Mouse (Mus musculus) mesoderm, embryonic 11.5 days (tissue): ENCODE measurements around the gene Cmklr1.

Experiments
- DNase-seq: peaks from one replicate; pipeline ENCODE4 v3.0.0-alpha.2; 2012; ENCODE audit warnings: low read depth, low spot score

Cmklr1 gene

GRCm38 (mm10) chr5:113652215-113652614, 2.0 kb upstream of the Cmklr1 start:
- no peak for DNase-seq

DNA sequence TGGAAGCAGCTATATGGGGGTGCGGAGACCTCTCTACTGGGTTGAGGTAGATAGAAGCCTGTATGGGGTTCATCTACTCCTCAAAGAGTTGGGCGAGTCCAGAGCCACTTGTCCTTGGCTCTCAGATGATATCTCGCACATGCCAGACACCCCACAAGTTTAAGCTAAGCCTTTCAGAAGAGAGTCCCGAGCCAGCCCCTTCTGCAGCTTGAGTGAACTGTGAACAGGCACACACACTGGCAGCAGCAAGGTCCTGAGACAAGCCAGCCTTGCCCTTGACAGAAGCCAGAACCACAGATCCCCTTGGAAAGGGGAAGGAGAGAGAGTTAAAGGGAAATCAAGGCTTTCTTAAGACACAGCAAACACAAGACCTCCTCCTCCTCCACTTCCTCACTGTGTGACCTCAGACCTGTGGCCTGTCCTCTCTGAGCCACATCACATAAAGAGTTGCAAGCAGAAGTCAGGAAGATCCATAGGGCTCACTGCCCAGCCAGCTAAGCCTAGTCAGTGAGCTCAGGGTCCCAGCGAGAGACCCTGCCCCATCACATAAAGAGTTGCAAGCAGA, 1.5 kb downstream of the Cmklr1 start:
- no peak for DNase-seq

- no peak for DNase-seq
Observed at GRCm38 (mm10) chr5:113647141-113647540, 3.1 kb downstream of the Cmklr1 start.

DNA sequence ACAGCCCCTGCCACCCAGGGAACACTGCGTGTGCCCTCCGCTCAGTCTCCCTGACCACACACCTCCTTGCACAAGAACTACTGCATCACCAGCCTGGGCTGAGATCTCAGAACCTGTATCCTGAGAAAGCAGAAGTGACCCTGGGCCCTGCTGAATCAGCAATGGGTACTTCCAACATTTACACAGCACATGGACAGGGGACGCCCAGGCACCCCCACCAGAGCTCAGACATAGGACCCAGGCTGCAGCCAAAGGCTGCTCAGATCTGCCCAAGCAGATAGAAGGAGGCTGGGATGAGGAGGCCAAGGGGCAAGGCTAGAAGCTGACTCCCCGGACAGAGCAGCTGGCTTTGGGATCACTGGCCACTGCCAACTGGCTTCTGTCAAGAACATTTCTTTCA, 5.7 kb downstream of the Cmklr1 start:
- no peak for DNase-seq

DNA sequence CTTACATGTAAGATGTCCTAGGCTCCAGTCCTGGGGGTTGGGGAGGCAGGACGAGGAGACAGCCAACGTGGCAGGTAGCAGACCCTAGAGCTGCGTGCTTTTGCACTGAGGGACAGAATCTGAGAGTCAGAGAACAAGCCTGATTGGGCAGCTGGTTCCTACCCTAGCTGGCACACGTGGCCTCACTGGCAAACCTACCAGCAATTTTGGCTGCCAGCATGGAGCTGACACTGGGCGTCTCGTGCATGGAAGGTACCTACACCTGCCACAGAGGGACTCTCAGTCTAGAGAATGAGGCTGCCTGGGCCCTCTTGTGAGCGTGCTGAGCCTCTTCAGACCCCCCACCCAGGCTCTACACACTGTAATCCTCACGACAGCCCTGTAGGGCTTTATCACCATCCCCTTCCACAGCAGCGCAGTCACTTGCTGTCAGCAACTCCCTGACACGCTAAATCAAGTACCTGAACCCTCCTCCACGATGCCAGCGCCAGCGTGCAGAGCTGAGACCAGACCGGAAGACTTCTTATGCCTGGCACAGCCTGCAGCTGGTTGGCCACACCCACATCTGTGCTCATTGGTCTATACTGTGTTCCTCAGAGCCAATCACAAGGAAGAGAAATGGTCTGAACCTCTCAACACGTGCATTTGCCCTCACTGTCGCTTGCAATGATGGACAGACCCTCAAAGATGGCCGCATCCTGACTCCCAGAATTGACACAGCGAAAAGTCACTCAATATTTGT, 6.9 kb downstream of the Cmklr1 start:
- peak; percentile 60 for DNase-seq

DNA sequence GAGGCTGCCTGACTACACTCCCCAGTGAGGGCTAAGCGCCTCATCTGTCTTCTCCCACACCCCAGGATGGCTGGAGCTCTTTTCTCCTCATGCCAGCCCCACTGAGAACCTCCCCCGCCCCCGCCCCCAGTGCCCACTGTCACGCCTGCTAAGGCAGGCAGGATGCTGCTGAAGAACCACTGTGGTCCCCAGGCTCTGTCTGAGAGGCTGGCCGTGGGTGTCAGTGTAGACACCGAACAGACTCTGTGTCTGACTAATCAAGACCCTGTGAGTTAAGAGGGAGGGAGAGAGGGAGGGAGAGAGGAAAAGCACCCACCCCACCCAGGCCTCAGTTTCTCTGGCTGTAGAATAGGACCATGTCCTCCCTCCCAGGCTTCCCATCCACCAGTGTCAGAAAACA, 9.2 kb downstream of the Cmklr1 start:
- DNase-seq, result no peak

DNA sequence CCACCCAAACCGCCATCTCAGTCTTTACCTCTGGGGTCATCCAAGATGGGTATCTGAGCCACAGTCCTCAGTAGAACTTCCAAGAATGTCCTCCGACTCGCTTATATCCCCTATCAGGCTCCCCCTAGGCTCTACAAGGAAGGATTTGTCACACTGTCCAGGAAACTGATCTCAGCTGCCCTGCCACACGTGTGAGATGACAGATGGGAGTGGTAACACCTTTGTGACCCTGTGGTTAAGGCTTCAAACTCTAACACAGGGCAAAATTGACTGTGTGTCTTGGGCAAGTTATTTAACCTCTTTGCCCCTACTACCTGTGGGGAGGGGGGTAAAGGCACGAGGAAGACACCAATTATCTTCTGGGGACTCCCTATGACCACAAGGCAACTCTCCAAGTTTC, 11.1 kb downstream of the Cmklr1 start:
- DNase-seq, result no peak

DNA sequence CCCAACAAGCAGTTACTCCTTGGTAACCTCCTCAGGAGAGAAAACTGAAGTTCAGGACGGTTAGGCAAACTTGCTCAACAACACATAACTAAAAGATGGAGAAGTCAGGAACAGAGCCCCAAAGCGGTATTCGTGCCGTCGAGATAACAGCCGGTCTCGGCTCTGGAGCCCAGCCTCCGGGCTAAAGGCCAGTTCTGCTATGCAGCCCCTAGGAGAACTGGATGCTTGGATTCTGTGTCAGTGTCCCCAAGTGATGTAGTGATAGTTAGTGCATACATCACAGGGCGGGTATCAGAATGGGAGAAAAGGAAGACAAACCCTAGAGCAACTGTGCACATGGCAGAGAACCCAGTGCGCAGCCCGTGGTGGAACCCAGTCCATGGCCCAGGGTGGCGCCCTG, 12.2 kb downstream of the Cmklr1 start:
- DNase-seq, result no peak

DNA sequence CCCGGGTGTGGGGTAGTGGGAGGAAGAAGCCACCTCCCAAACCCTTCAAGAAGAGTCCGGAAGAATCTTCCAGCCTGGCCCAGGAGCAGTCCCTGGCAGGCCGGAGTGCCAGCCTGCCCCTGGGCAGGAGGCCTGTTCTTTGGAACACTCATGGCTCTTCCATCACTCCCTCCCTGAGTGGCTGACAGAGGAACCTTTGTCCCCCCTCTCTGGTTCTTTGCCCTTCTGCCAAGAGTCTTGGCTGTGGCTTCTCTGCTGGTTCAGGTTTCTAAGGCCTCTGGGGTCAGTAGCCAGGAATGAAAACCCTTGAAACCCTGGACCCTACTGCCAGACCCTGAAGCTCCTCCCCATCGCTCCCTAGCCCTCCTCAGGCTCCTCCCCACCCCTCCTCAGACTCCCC, 12.6 kb downstream of the Cmklr1 start:
- DNase-seq, result no peak

GRCm38 (mm10) chr5:113635861-113636565, 14.2 kb downstream of the Cmklr1 start:
- DNase-seq, result no peak

DNA sequence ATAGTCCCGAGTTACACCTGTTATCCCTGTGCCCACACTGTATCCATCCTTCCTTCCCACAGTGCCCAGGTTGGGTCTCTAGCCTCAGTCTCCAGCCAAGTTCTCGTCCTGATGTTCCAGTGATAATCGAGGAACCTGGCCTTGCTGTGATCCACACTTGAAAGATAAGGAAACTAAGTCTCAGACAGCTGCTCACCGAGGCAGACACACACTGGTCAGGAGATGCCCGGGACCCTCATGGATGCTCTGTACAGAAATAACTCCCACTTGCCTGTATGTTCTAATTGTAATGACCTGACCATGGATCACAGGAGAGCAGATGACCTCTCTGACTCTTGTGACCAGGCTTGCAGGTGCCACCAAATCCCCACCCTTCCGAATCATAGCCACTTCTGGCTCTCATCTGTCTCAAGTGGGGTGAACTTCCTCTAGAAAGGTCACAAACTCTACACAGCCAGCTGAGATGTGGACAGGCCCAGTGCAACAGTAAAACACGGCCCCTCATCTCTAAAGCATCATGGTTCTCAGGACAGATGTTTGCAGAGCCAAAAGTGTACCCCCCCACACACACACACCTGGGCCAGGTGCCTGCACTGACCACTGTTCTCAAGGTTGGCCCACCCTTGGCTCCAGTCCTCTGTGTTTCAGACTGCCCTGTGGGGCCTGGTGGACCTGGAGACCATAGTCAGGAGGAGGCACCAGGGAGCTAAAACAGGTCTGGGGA, 15.2 kb downstream of the Cmklr1 start:
- DNase-seq, result no peak

- no peak for DNase-seq
Observed at GRCm38 (mm10) chr5:113634024-113634651, 16.1 kb downstream of the Cmklr1 start.

GRCm38 (mm10) chr5:113633037-113633714, 17.1 kb downstream of the Cmklr1 start:
- no peak for DNase-seq

DNA sequence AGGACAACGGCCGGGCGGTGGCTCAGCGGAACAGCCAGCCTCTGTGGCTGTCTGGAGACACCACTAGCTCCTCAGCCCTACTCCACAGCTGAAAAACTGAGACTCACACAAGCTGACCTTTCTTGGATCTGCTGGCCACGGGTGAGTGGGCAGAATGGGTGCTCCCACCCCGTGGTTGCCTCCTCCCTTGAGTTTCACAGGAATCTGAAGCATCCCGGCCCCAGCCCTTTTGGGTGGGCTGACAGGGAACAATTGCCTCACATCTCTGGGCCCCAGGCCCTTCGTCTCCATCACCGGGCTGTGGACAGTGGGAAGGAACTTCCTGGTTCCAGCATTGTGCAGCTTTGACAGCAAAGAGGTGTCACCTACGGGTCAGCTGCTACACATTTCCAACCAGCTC, 20.1 kb downstream of the Cmklr1 start:
- DNase-seq, result no peak

- DNase-seq, result no peak
Observed at GRCm38 (mm10) chr5:113629248-113629647, 21.0 kb downstream of the Cmklr1 start.

DNA sequence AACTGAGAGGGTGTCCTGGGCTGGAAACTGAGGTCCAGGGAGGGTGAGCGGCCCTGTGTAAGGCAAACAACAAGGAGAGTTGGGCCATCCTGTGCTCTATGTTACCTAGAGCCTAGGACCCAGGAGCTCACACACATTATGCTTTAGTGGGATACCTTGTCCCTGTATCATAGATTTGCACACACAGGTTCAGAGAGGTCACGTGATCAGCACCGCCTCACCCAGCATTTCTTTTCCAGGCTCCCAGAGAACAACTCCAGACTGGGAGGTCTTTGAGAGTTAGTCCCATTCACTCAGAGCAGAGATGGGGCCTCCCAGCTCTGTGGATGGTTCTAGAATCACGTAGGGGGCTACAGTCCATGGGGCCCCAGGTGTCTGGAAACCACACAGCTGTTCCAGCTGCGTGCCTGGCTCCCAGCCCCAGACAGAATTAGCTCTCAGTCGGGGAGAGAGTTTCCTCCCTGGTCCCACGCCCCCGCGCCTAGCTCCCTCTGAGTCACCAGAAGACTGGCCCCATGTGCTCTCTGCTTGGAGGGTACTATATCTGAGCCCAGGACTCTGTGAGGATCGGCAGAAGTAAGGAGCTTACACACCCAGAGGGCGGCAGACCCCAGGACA, 22.3 kb downstream of the Cmklr1 start:
- DNase-seq, result no peak

DNA sequence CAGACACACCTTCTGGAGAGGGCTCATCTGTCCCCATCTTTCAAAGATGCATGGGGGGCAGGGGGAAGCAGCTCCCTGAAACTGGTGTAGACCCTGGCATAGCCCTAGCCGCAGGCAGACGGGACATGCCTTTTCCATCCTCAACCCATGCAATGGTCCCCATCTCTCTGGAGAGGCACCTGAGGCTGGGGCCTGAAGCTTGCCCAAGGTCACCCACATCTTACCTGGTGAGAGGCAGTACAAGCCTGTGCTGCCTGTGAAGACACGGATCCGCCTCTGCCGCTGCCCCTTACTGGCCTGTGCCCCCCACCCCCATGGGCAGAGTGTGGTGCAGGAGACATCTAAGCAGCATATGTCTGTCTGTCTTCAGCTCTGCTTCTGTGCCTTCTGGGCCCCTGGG, 23.2 kb downstream of the Cmklr1 start:
- DNase-seq, result no peak

GRCm38 (mm10) chr5:113626352-113626751, 23.9 kb downstream of the Cmklr1 start:
- DNase-seq, result no peak

GRCm38 (mm10) chr5:113625068-113625467, 25.2 kb downstream of the Cmklr1 start:
- DNase-seq, result no peak

GRCm38 (mm10) chr5:113623052-113623451, 27.2 kb downstream of the Cmklr1 start:
- DNase-seq, result no peak

- DNase-seq, result no peak
Observed at GRCm38 (mm10) chr5:113620999-113621398, 29.2 kb downstream of the Cmklr1 start.
